Mouse (Mus musculus): ENCODE measurements at regions not wholly inside any gene's neighbourhood (a gene's known extent, or its start where the extent isn't known, plus 50 kb on each side); places are given as distances from the start of the nearest gene placed in this dataset.
"Not testable (repeated sequence)": the region's sequence is repeated elsewhere in the genome, so short reads cannot be mapped to it uniquely, and the experiment has no call there.

DNA sequence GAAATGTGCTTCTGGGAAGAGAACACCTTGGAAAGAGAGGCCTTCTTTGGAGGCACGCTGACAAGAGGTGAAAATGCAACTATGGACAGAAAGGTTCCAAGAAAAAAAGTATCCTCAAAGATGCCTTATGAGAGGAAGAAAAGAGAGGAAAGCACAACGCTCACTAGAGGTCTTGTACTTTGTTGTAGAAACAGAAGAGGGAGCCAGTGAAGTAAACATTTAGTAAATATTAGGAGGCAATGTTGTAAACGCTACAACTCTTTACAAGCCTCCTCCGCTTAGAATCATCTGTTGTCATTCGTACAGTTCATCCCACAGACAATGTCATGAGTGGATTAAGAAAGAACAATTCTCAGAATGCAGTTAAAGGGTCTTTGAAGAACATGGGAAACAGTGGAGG, 77.4 kb downstream of the Tfpi2 start:
- Histone ChIP-seq H3K27ac (ENCODE audit: low read depth, low read length) (no peak overlapping the region), H3K36me3 (ENCODE audit: control insufficient read depth, insufficient read depth, low read length) (no peaks in the 10 kb centered on the region), H3K4me2 (ENCODE audit: low read length) (no peak overlapping the region), H3K27me3 (replicated peaks; ENCODE audit: control insufficient read depth, insufficient read depth, low read length) (no peaks in the 10 kb centered on the region), H3K4me1 (ENCODE audit: control insufficient read depth, insufficient read depth, low read depth, low read length) (no peaks in the 10 kb centered on the region), H3K9me3 (ENCODE audit: control insufficient read depth, low read length) (no peaks in the 10 kb centered on the region), H3K4me3 (ENCODE audit: low read length) (no peak overlapping the region), H3K9ac (ENCODE audit: low read depth, low read length) (no peak overlapping the region)
- no peak for ATAC-seq
- 61% methylated on average over 5 of the region's 5 CpGs for WGBS

DNA sequence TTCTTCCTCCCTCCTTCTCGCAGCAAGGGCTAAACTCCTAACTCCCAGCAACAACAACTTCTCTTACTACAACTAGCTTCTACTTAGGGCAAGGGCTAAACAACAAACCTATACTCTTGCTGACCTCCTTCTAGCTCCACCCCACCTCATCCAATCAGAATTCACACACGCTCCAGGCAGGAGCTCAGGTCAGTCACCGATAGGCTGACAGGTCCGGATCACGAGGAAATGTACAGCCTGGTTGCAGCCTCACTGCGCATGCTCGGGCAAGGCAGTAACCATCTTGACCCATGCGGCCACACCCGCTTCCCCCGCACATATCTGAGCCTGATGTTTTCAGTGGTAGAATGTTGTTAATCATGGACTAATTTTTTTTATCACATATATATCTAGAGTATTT, 84.0 kb downstream of the Tfpi2 start:
- Histone ChIP-seq H3K9me3 (ENCODE audit: control insufficient read depth, low read length) (no peaks in the 10 kb centered on the region), H3K27me3 (replicated peaks; ENCODE audit: control insufficient read depth, insufficient read depth, low read length) (no peaks in the 10 kb centered on the region), H3K27ac (ENCODE audit: low read depth, low read length) (no peak overlapping the region), H3K36me3 (ENCODE audit: control insufficient read depth, insufficient read depth, low read length) (no peaks in the 10 kb centered on the region), H3K4me1 (ENCODE audit: control insufficient read depth, insufficient read depth, low read depth, low read length) (no peaks in the 10 kb centered on the region), H3K4me2 (ENCODE audit: low read length) (no peak overlapping the region), H3K9ac (ENCODE audit: low read depth, low read length) (no peak overlapping the region), H3K4me3 (ENCODE audit: low read length) (no peak overlapping the region)
- ATAC-seq, result no peak
- WGBS, result 93% methylated on average over 10 of the region's 10 CpGs

DNA sequence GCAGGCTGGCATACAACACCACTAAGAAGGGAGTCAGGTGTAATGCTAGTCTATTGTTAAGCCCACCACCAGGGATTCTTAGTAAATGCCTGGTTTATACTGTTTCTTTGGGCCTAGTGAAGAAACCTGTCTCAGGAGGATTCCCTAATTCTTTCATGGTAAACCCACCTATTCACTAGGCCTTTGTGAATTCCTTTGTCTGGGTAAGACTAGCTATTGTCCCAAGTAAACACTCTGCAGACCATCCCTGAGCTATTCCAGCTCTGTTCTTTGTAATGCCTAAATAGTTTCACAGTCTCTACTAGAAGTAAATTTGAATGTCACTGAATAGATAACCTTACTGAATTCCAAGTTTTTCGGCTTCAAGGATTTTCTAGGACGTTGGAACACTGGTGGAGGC, 111.3 kb upstream of the Calcr start:
- H3K36me3 ChIP-seq (ENCODE audit: control insufficient read depth, insufficient read depth, low read length); H3K9me3 ChIP-seq (ENCODE audit: control insufficient read depth, low read length); H3K27ac ChIP-seq (ENCODE audit: low read depth, low read length); H3K4me1 ChIP-seq (ENCODE audit: control insufficient read depth, insufficient read depth, low read depth, low read length); ATAC-seq; H3K9ac ChIP-seq (ENCODE audit: low read depth, low read length); H3K27me3 ChIP-seq (replicated peaks; ENCODE audit: control insufficient read depth, insufficient read depth, low read length); H3K4me3 ChIP-seq (ENCODE audit: low read length); H3K4me2 ChIP-seq (ENCODE audit: low read length): not testable (repeated sequence)
- 76% methylated on average over 2 of the region's 2 CpGs for WGBS

DNA sequence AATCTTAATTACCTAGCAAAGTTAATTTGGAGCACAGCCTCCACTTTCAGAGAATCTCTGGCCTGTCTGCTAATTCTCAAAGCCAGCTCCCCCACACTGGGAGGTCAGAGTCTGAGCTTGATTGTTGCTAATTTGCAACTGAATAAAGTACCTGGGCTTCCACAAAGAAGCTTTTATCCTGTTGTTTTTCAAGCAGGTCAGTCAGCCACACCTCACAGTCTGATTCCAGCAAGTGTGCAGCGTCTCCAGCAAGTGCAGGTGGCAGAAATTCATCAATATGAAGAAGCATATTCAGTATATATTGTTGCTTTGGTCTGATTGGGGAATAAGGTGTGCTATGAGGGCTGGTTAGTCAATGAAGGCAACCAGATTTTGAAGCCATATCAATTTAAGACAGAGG, 110.3 kb upstream of the Calcr start:
- H3K27me3 ChIP-seq (replicated peaks; ENCODE audit: control insufficient read depth, insufficient read depth, low read length); H3K4me3 ChIP-seq (ENCODE audit: low read length); H3K27ac ChIP-seq (ENCODE audit: low read depth, low read length); ATAC-seq; H3K9ac ChIP-seq (ENCODE audit: low read depth, low read length); H3K4me1 ChIP-seq (ENCODE audit: control insufficient read depth, insufficient read depth, low read depth, low read length); H3K9me3 ChIP-seq (ENCODE audit: control insufficient read depth, low read length); H3K36me3 ChIP-seq (ENCODE audit: control insufficient read depth, insufficient read depth, low read length); H3K4me2 ChIP-seq (ENCODE audit: low read length): not testable (repeated sequence)
- 40% methylated on average over 1 of the region's 1 CpGs for WGBS

DNA sequence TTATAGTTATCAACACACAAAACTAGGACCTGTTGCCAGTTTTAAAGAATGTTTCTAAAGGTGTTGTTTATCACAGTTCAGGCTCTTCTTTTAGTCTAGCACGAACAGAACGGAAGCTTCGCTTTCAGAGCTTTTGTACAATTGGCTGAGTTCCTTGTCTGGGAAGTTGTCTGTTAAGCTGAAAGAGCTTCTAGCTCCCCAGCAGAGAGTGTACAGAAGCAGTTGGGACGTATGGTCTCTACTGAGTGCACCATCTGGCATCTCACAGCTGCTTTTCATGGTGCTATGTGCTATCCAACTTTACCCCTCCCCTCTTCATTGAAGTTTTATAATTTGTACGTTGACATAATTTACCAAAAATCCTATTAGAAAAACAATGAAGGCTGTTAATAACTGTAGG, 96.5 kb upstream of the Calcr start:
- H3K9ac ChIP-seq (ENCODE audit: low read depth, low read length), result no peak overlapping the region
- H3K36me3 ChIP-seq (ENCODE audit: control insufficient read depth, insufficient read depth, low read length), result no peaks in the 10 kb centered on the region
- H3K27ac ChIP-seq (ENCODE audit: low read depth, low read length), result no peak overlapping the region
- no peaks in the 10 kb centered on the region for H3K4me1 ChIP-seq (ENCODE audit: control insufficient read depth, insufficient read depth, low read depth, low read length)
- 71% methylated on average over 5 of the region's 5 CpGs for WGBS
- H3K4me3 ChIP-seq (ENCODE audit: low read length), result no peak overlapping the region
- H3K9me3 ChIP-seq (ENCODE audit: control insufficient read depth, low read length), result no peaks in the 10 kb centered on the region
- H3K27me3 ChIP-seq (replicated peaks; ENCODE audit: control insufficient read depth, insufficient read depth, low read length), result no peaks in the 10 kb centered on the region
- no peak overlapping the region for H3K4me2 ChIP-seq (ENCODE audit: low read length)
- 0 out of 2 replicates have a peak, but pooled peaks have one; percentile 60 for ATAC-seq

DNA sequence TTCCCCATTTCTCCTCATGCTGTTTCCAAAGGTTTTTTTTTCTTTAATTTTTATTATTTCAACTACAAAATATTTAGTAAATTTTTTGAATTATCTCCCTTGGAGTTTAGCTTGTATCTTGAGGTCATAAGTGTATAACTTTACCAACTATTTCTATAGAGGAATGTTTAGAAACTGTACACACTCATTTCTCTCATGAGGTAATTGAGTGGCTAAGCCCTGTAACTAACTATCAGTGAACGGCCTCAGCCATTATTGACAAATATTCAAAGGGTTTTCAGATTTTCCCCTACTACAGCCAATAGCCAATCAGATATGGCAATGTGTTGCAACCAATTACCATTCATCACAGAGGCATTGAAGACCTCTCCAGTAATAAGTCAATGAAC, 96.1 kb upstream of the Calcr start:
- WGBS, result 70% methylated on average over 1 of the region's 1 CpGs
- H3K4me3 ChIP-seq (ENCODE audit: low read length), result no peak overlapping the region
- H3K9ac ChIP-seq (ENCODE audit: low read depth, low read length), result no peak overlapping the region
- no peaks in the 10 kb centered on the region for H3K27me3 ChIP-seq (replicated peaks; ENCODE audit: control insufficient read depth, insufficient read depth, low read length)
- H3K4me1 ChIP-seq (ENCODE audit: control insufficient read depth, insufficient read depth, low read depth, low read length), result no peaks in the 10 kb centered on the region
- H3K4me2 ChIP-seq (ENCODE audit: low read length), result no peak overlapping the region
- H3K36me3 ChIP-seq (ENCODE audit: control insufficient read depth, insufficient read depth, low read length), result no peaks in the 10 kb centered on the region
- no peak for ATAC-seq
- H3K27ac ChIP-seq (ENCODE audit: low read depth, low read length), result no peak overlapping the region
- no peaks in the 10 kb centered on the region for H3K9me3 ChIP-seq (ENCODE audit: control insufficient read depth, low read length)

DNA sequence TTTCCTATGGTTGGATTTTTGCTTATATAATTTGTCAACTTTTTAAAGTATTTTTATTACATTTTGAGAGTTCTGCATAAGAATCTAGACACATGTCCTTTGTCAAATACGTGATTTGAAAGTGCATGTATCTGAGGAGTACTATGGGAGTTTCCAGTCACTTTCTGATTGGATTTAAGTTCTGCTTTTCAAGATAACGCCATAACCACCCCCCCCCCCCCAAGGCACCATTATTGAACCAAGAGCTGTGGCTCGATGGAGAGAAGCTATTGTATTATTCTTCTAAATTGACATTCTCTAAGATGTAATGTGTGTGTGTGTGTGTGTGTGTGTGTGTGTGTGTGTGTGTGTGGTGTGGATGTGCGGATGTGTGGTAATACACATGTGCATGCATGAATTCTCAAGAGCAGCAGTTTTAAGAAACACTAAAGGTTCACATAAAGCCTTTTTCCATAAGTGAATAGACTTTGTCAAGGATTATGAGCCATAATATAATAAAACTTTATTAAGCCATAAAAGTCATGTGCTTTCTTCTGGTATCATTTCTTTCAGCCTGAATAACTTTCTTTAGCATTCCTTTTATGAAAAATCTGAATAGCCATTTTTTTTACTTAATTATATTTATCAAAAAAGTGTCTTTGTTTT, 95.5 kb upstream of the Calcr start:
- Histone ChIP-seq H3K4me3 (ENCODE audit: low read length) (no peak overlapping the region), H3K9ac (ENCODE audit: low read depth, low read length) (no peak overlapping the region), H3K9me3 (ENCODE audit: control insufficient read depth, low read length) (no peaks in the 10 kb centered on the region), H3K27me3 (replicated peaks; ENCODE audit: control insufficient read depth, insufficient read depth, low read length) (no peaks in the 10 kb centered on the region), H3K4me2 (ENCODE audit: low read length) (no peak overlapping the region), H3K4me1 (ENCODE audit: control insufficient read depth, insufficient read depth, low read depth, low read length) (no peaks in the 10 kb centered on the region), H3K27ac (ENCODE audit: low read depth, low read length) (no peak overlapping the region), H3K36me3 (ENCODE audit: control insufficient read depth, insufficient read depth, low read length) (no peaks in the 10 kb centered on the region)
- ATAC-seq, result no peak
- WGBS, result 89% methylated on average over 4 of the region's 4 CpGs

DNA sequence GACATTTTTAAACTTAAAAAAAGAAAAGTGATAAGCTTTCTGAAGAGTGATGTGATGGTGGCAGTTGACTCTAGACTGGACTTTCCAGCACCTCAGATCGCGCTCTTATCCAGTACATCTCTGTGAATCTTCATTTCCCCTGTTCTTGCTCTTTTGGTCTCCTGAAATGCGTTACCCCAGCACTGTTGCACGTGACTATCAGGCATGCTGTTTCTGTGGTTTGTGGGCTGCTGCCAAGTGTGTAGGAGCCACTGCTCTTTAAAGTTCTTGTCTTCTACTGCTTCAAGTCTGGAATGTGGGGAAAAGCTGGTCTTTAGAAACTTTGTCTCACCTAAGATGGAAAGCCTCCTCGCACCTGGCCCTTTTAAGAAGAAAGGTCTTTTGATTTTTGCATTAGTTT, 85.6 kb upstream of the Calcr start:
- WGBS, result 87% methylated on average over 5 of the region's 5 CpGs
- no peak for ATAC-seq
- H3K36me3 ChIP-seq (ENCODE audit: control insufficient read depth, insufficient read depth, low read length), result no peaks in the 10 kb centered on the region
- no peaks in the 10 kb centered on the region for H3K27me3 ChIP-seq (replicated peaks; ENCODE audit: control insufficient read depth, insufficient read depth, low read length)
- H3K27ac ChIP-seq (ENCODE audit: low read depth, low read length), result no peak overlapping the region
- H3K9ac ChIP-seq (ENCODE audit: low read depth, low read length), result no peak overlapping the region
- H3K4me2 ChIP-seq (ENCODE audit: low read length), result no peak overlapping the region
- no peaks in the 10 kb centered on the region for H3K4me1 ChIP-seq (ENCODE audit: control insufficient read depth, insufficient read depth, low read depth, low read length)
- H3K9me3 ChIP-seq (ENCODE audit: control insufficient read depth, low read length), result no peaks in the 10 kb centered on the region
- no peak overlapping the region for H3K4me3 ChIP-seq (ENCODE audit: low read length)
